Mouse (Mus musculus) intestine, postnatal 0 days (tissue): ENCODE data around the gene Gm49368. TPM values are rescaled to one million over a fixed set of nuclear protein-coding genes. Genes with fewer than 3 reads are reported as not detected.
"Not testable (repeated sequence)": the region's sequence is repeated elsewhere in the genome, so short reads cannot be mapped to it uniquely, and the experiment has no call there.

Experiments used
- ATAC-seq: fragments of 200-750 bp; cut with Nextera tagmentation; 2 replicates; pipeline ENCODE4 v1.8.0; 2017; ENCODE audit warnings: mild to moderate bottlenecking, moderate TSS enrichment, moderate library complexity
- H3K27ac ChIP-seq: fragments of 300-500 bp; sonication (generic); 2 replicates; pipeline ENCODE4 v1.5.1; 2014; ENCODE audit warnings: mild to moderate bottlenecking, low read depth, low read length, moderate library complexity
- H3K27me3 ChIP-seq: fragments of 300-500 bp; sonication (generic); replicated peaks from 2 replicates; pipeline ENCODE4 v1.6.1; 2014; ENCODE audit warnings: low read length, mixed read lengths; ENCODE audit not compliant: control insufficient read depth, insufficient read depth
- H3K36me3 ChIP-seq: fragments of 300-500 bp; sonication (generic); 2 replicates; pipeline ENCODE4 v1.6.1; 2014; ENCODE audit warnings: mild to moderate bottlenecking, moderate library complexity; ENCODE audit not compliant: control insufficient read depth, insufficient read depth
- H3K4me1 ChIP-seq: fragments of 300-500 bp; sonication (generic); replicated peaks from 2 replicates; pipeline ENCODE4 v1.6.1; 2014; ENCODE audit warnings: antibody characterized with exemption, low read length, mixed read lengths; ENCODE audit not compliant: control insufficient read depth, insufficient read depth
- H3K4me2 ChIP-seq: fragments of 300-500 bp; sonication (generic); replicated peaks from 2 replicates; pipeline ENCODE4 v1.6.1; 2014; ENCODE audit warnings: low read depth, mild to moderate bottlenecking, moderate library complexity
- H3K4me3 ChIP-seq: fragments of 300-500 bp; sonication (generic); 2 replicates; pipeline ENCODE4 v1.5.1; 2014; ENCODE audit warnings: low read depth, low read length
- H3K9ac ChIP-seq: fragments of 300-500 bp; sonication (generic); 2 replicates; pipeline ENCODE4 v1.6.1; 2014; ENCODE audit warnings: mild to moderate bottlenecking, low read depth, low read length
- H3K9me3 ChIP-seq: fragments of 300-500 bp; sonication (generic); 2 replicates; pipeline ENCODE4 v1.6.1; 2016; ENCODE audit warnings: mixed run types; ENCODE audit not compliant: control insufficient read depth
- CTCF ChIP-seq: sonication (generic); IDR thresholded peaks from 2 replicates; pipeline ENCODE4 v1.5.1; 2016; ENCODE audit warnings: low read depth, mild to moderate bottlenecking, control low read depth, antibody characterized with exemption, moderate library complexity
- WGBS: fragments of 180-500 bp; shearing (Covaris S2); extraction: QIAGEN DNeasy Blood & Tissue Kit; methylation state at CpG from one replicate; pipeline ENCODE4 v1.1.7; 2014; 5-methylcytosine and 5-hydroxymethylcytosine counted together
- polyA plus RNA-seq: library from polyadenylated mRNA; unstranded; fragments of >200 nt; fragmentation: Nextera tagmentation; extraction: Ambion mirVana; gene quantifications from 2 replicates; pipeline ENCODE4 v1.2.1, GENCODE M21; 2015

Gm49368 gene
- polyA plus RNA-seq = not detected in 2 replicates

DNA sequence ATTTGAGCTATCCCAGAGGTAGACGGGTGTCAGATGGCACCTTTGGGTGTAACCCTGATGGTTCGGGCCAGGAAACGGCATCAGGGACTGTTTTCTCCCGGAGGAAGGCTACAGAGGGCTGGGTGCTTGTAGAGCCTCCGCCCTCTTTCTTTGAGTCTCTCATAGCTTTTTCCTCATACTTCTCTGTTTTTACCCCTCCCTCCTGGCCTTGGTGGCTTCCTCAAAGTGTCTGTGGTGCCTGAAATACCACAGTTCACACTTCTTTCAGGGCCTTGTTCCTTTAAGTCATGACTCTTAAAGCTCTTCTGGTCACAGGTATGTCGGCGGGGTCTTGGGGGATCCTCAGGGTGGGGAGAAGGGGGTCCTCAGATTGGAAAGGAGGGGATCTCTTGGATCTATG lies at the start of gene Gm49368, which contains the start of gene Itgam:
Gene Gm49368, plus strand, starts transcription at position 228 of the 400 bp plus-strand sequence.
Gene Itgam, plus strand, starts transcription at position 185 of the 400 bp plus-strand sequence.
- no peak within 1 kb of the TSS for H3K4me3 ChIP-seq
- no peaks in the 10 kb centered on the region for H3K9me3 ChIP-seq
- ATAC-seq = no peak
- H3K27me3 ChIP-seq = no peaks in the 10 kb centered on the region
- no peaks in the 10 kb centered on the region for H3K36me3 ChIP-seq
- no peak within 1 kb of the TSS for H3K9ac ChIP-seq
- no peaks in the 10 kb centered on the region; the same call in 1 of the 2 replicates for H3K4me1 ChIP-seq
- no peak within 1 kb of the TSS for H3K4me2 ChIP-seq
- TF ChIP-seq CTCF = no peak
- 81% methylated on average over 7 of the region's 7 CpGs for WGBS
- H3K27ac ChIP-seq = no peak within 1 kb of the TSS

GRCm38 (mm10) chr7:128013116-128013515 lies 49.4 kb upstream of the Gm49368 start:
- ATAC-seq = no peak
- H3K4me1 ChIP-seq = no peaks in the 10 kb centered on the region; the same call in 1 of the 2 replicates
- no peak overlapping the region for H3K4me3 ChIP-seq
- no peak for TF ChIP-seq CTCF
- H3K27me3 ChIP-seq = no peaks in the 10 kb centered on the region
- no peak overlapping the region for H3K9ac ChIP-seq
- H3K27ac ChIP-seq = no peak overlapping the region
- 94% methylated on average over 13 of the region's 13 CpGs for WGBS
- no peaks in the 10 kb centered on the region for H3K9me3 ChIP-seq
- no peak overlapping the region for H3K4me2 ChIP-seq
- H3K36me3 ChIP-seq = no peaks in the 10 kb centered on the region

DNA sequence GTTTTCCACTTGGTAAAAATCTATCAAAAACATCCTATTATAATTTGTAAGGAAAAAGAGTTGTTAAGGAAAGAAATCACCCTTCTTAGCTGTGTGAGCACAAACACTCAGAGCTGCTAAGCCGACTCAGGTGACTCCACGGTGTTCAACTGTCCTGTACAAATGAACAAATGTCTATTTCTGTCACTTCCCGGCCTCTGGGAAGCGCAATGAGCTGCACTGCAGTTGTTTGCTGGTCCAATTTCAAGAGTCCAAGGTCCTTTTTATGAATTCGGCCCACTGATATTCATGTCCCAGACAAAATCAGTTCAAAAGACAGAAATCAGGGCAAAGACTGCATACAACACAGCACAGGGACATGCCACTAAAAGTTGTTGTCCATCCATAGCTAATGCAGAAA lies 46.3 kb upstream of the Gm49368 start:
- not testable (repeated sequence) for H3K36me3 ChIP-seq, ATAC-seq, H3K27ac ChIP-seq, H3K9ac ChIP-seq, H3K27me3 ChIP-seq, H3K4me3 ChIP-seq, H3K9me3 ChIP-seq, H3K4me1 ChIP-seq, H3K4me2 ChIP-seq
- WGBS = 39% methylated on average over 5 of the region's 5 CpGs

GRCm38 (mm10) chr7:128016650-128017049 lies 45.8 kb upstream of the Gm49368 start:
- 62% methylated on average over 6 of the region's 6 CpGs for WGBS
- Histone ChIP-seq H3K9me3 (no peaks in the 10 kb centered on the region), H3K36me3 (no peaks in the 10 kb centered on the region), H3K4me2 (no peak overlapping the region), H3K27me3 (no peaks in the 10 kb centered on the region), H3K4me1 (no peaks in the 10 kb centered on the region; the same call in 1 of the 2 replicates), H3K9ac (no peak overlapping the region), H3K4me3 (no peak overlapping the region), H3K27ac (no peak overlapping the region)
- TF ChIP-seq CTCF = no peak
- no peak for ATAC-seq

DNA sequence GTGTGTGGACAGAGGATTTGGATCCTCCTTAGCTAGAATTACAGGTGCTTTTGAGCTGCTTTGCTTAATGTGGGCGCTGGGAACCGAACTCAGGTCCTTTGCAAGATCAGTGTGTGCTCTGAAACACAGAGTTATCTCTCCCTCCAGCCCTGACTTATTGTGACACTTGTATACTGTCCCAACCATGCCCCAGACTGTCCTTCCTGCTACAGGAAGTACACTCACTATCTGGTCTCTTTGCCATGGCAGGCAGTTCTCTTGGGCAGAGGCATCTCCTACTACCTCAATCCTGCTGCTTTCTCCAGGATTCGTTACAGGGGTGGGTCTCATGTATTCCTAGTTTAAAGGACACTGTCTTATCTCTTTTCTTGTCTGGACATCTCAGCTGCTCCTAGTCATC lies 44.2 kb upstream of the Gm49368 start:
- no peaks in the 10 kb centered on the region for H3K36me3 ChIP-seq
- TF ChIP-seq CTCF = no peak
- no peak overlapping the region for H3K4me2 ChIP-seq
- 86% methylated on average over 3 of the region's 3 CpGs for WGBS
- H3K27me3 ChIP-seq = no peaks in the 10 kb centered on the region
- H3K27ac ChIP-seq = no peak overlapping the region
- no peaks in the 10 kb centered on the region; the same call in 1 of the 2 replicates for H3K4me1 ChIP-seq
- no peaks in the 10 kb centered on the region for H3K9me3 ChIP-seq
- no peak overlapping the region for H3K4me3 ChIP-seq
- no peak overlapping the region for H3K9ac ChIP-seq
- ATAC-seq = no peak

GRCm38 (mm10) chr7:128019187-128019586 lies 43.3 kb upstream of the Gm49368 start:
- Histone ChIP-seq H3K4me1 (no peaks in the 10 kb centered on the region; the same call in 1 of the 2 replicates), H3K4me2 (no peak overlapping the region), H3K27ac (no peak overlapping the region), H3K9me3 (no peaks in the 10 kb centered on the region), H3K27me3 (no peaks in the 10 kb centered on the region), H3K9ac (no peak overlapping the region), H3K36me3 (no peaks in the 10 kb centered on the region), H3K4me3 (no peak overlapping the region)
- TF ChIP-seq CTCF = no peak
- 36% methylated on average over 2 of the region's 2 CpGs for WGBS
- ATAC-seq = peak; percentile 86

- ATAC-seq = no peak
- Histone ChIP-seq H3K9me3 (no peaks in the 10 kb centered on the region), H3K4me2 (no peak overlapping the region), H3K4me3 (no peak overlapping the region), H3K36me3 (no peaks in the 10 kb centered on the region), H3K9ac (no peak overlapping the region), H3K27ac (no peak overlapping the region), H3K27me3 (no peaks in the 10 kb centered on the region), H3K4me1 (no peaks in the 10 kb centered on the region; the same call in 1 of the 2 replicates)
- peak; percentile 64 for TF ChIP-seq CTCF
- 68% methylated on average over 8 of the region's 8 CpGs for WGBS
Observed at GRCm38 (mm10) chr7:128022974-128023373, 39.5 kb upstream of the Gm49368 start.
